ENCODE assay signal across 12 mouse cellular contexts in the genomic region with DNA sequence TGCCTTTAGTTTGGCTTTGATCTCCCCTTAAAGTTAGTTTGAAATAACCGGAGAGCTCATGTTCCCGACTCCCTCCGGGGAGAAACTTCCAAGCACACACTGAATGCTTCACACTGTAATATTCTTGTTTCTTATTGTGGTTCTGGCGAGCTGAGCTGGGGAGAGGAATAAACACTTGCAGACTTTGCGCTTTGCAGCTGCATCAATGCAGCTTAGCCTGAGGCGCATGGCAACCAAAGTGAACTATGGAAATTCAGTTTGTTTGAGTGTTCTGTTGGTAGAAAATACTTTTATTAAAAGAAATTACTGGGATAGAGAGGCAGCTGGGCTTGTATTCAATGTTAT.
DNase-seq lines count a peak whose midpoint lies in the region; ATAC-seq and TF ChIP-seq lines count a peak whose summit lies in the region.
"Had no signal": no experiment of that assay in that cellular context is flagged by ENCODE, and none has a peak within 500 bp of the region (broad histone marks: within the 10 kb centered on the region; RNA-seq: fewer than 3 reads in every experiment).

No protein-coding gene starts in this region.

- TF ChIP-seq CTCF in stomach, postnatal 0 days (IDR thresholded peaks at IDR 0.05; ENCODE audit: low read depth) = no peak

- H3K27me3 ChIP-seq in neural tube, embryonic 11.5 days (ENCODE audit: control insufficient read depth, insufficient read depth, low read length) = no peaks in the 10 kb centered on the region
- H3K27me3 ChIP-seq in forebrain, embryonic 15.5 days = no peaks in the 10 kb centered on the region
- no peaks in the 10 kb centered on the region for H3K27me3 ChIP-seq in limb, embryonic 15.5 days
- H3K27me3 ChIP-seq in stomach, postnatal 0 days (ENCODE audit: control insufficient read depth, insufficient read depth, low read length) = no peaks in the 10 kb centered on the region

- peak; percentile 20 for DNase-seq in neural tube, embryonic 11.5 days (ENCODE audit: low spot score)
- DNase-seq in neural tube, embryonic 10.5 days (ENCODE audit: extremely low spot score, low spot score) = no peak
- DNase-seq in stomach, postnatal 0 days (ENCODE audit: low spot score) = no peak
- DNase-seq in urinary bladder, postnatal 36 days (ENCODE audit: low spot score in 2 of 2) = no peak
- no peak for DNase-seq in layer of hippocampus, postnatal 10 days (ENCODE audit: low spot score in 2 of 2)
- DNase-seq: adrenal gland, postnatal 10 days; cerebellum, postnatal 14 days; heart, postnatal 4 days; layer of hippocampus, adult 9-11 months; lung, adult 2 months had no signal

- 0 out of 2 replicates have a peak overlapping the region, but pooled peaks have one; percentile 69 for H3K27ac ChIP-seq in neural tube, embryonic 11.5 days (ENCODE audit: low read depth, low read length)
- no peak overlapping the region; the same call in 1 of the 2 replicates for H3K27ac ChIP-seq in forebrain, embryonic 15.5 days (replicated peaks)
- H3K27ac ChIP-seq in limb, embryonic 15.5 days = peak overlapping the region; percentile 75; the same call in 1 of the 2 replicates
- H3K27ac ChIP-seq in stomach, postnatal 0 days (replicated peaks) = peak overlapping the region; percentile 69; the same call in 1 of the 2 replicates

- peak overlapping the region; percentile 24 for H3K4me3 ChIP-seq in neural tube, embryonic 11.5 days (ENCODE audit: low read depth, low read length)
- peak overlapping the region; percentile 19 for H3K4me3 ChIP-seq in forebrain, embryonic 15.5 days
- H3K4me3 ChIP-seq in limb, embryonic 15.5 days = peak overlapping the region; percentile 20
- H3K4me3 ChIP-seq in stomach, postnatal 0 days (ENCODE audit: low read depth, low read length) = 0 out of 2 replicates have a peak overlapping the region, but pooled peaks have one; percentile 21

- no peak for ATAC-seq in neural tube, embryonic 11.5 days (ENCODE audit: insufficient read depth, low FRiP score, low TSS enrichment)
- ATAC-seq in forebrain, embryonic 15.5 days (replicated peaks) = peak; percentile 66; the same call in 1 of the 2 replicates
- no peak for ATAC-seq in limb, embryonic 15.5 days (ENCODE audit: insufficient number of reproducible peaks, low FRiP score, low TSS enrichment, low read depth)
- no peak for ATAC-seq in stomach, postnatal 0 days (ENCODE audit: low FRiP score, low TSS enrichment)

- no peaks in the 10 kb centered on the region for H3K9me3 ChIP-seq in neural tube, embryonic 11.5 days (ENCODE audit: control insufficient read depth, low read length)
- H3K9me3 ChIP-seq in forebrain, embryonic 15.5 days = no peaks in the 10 kb centered on the region
- no peaks in the 10 kb centered on the region for H3K9me3 ChIP-seq in limb, embryonic 15.5 days
- H3K9me3 ChIP-seq in stomach, postnatal 0 days (ENCODE audit: control insufficient read depth, low read length) = no peaks in the 10 kb centered on the region

- peak overlapping the region; percentile 38 for H3K4me2 ChIP-seq in neural tube, embryonic 11.5 days (ENCODE audit: low read depth)
- H3K4me2 ChIP-seq in forebrain, embryonic 15.5 days (replicated peaks) = peak overlapping the region; percentile 37
- peak overlapping the region; percentile 28; the same call in 1 of the 2 replicates for H3K4me2 ChIP-seq in limb, embryonic 15.5 days
- peak overlapping the region; percentile 46 for H3K4me2 ChIP-seq in stomach, postnatal 0 days (replicated peaks; ENCODE audit: low read depth)

- peak overlapping the region; percentile 2 for H3K9ac ChIP-seq in neural tube, embryonic 11.5 days (ENCODE audit: low read length)
- no peak overlapping the region for H3K9ac ChIP-seq in forebrain, embryonic 15.5 days (replicated peaks)
- H3K9ac ChIP-seq in limb, embryonic 15.5 days = no peak overlapping the region
- no peak overlapping the region for H3K9ac ChIP-seq in stomach, postnatal 0 days (ENCODE audit: low read length)

- 42% methylated on average over 6 of the region's 6 CpGs for WGBS in neural tube, embryonic 11.5 days
- 2% methylated on average over 6 of the region's 6 CpGs for WGBS in forebrain, embryonic 15.5 days
- 13% methylated on average over 6 of the region's 6 CpGs for WGBS in limb, embryonic 15.5 days
- 17% methylated on average over 6 of the region's 6 CpGs for WGBS in stomach, postnatal 0 days

- no peaks in the 10 kb centered on the region for H3K36me3 ChIP-seq in neural tube, embryonic 11.5 days (ENCODE audit: control insufficient read depth, insufficient read depth, low read length)
- no peaks in the 10 kb centered on the region for H3K36me3 ChIP-seq in forebrain, embryonic 15.5 days
- H3K36me3 ChIP-seq in limb, embryonic 15.5 days = no peaks in the 10 kb centered on the region
- no peaks in the 10 kb centered on the region for H3K36me3 ChIP-seq in stomach, postnatal 0 days (ENCODE audit: control insufficient read depth, insufficient read depth, low read length)

- TF ChIP-seq EP300 in stomach, postnatal 0 days (optimal IDR thresholded peaks at IDR 0.05) = no peak

- peaks cover 11% of the 10 kb centered on the region for H3K4me1 ChIP-seq in neural tube, embryonic 11.5 days (ENCODE audit: control insufficient read depth, insufficient read depth, low read length)
- peaks cover 13% of the 10 kb centered on the region for H3K4me1 ChIP-seq in forebrain, embryonic 15.5 days
- H3K4me1 ChIP-seq in limb, embryonic 15.5 days = peaks cover 18% of the 10 kb centered on the region
- H3K4me1 ChIP-seq in stomach, postnatal 0 days (replicated peaks; ENCODE audit: control insufficient read depth, insufficient read depth) = 0 out of 2 replicates have a peak, but pooled peaks cover 3% of the 10 kb centered on the region
